Mouse (Mus musculus) T-helper 17 cell (primary cell): ENCODE data around the gene Adamtsl4.

ENCODE experiments used
- in situ Hi-C, 2 experiments: fragments of 300-600 bp; cut with MboI, MseI; formaldehyde crosslinking; loops; 1 replicate in 1 of 2; 2 replicates in 1 of 2; pipeline ENCODE4 v1.15.1; 2025; ENCODE audit warnings: high pct_unique_total_duplicates in 2 of 2

Adamtsl4 gene

DNA sequence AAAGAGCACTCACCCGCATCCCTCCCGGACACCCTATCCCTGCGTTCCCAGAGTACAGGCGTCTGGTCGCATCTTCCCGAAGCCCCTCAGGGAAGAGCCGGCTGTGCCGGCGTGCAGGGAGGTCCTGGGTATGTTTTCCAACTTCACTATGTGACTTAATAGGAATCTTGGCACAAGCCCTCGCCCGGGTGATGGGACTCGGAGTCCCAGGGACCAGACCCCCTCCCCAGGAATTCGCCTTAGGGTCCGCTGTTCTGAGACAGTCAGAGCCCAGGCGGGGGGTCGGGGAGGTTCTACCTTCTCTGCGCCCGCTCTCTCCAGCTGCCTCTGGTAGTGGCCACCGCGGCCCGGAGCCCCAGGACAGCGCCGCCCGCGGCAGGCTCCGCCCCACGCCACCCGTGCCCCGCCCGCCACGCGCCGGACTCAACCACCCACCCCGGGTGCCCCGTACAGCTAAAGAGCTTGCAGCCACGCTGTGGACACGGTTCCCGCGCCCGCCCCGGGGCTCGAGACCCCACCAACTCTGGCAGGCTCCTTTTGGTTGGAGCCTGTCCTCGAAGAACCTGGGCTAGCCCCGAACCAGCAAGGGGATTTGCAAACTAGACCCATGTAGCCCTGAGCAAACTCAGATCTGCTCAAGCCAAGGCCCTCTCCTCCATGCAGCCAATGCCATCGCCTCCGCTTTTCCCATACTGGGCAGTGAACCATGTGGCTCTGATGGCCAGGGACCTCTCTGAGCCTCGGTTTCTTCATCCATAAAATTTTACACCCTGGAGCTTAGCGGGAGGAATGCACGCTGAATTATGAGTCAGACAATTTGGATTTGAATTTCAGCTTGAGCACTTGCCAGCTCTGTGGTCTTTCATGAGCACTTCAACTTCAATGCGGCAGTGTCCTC is at the start of gene Adamtsl4:
Adamtsl4 (minus strand) TSS at position 394 of the 898 bp plus-strand sequence.
- in situ Hi-C loops = no loop called here

DNA sequence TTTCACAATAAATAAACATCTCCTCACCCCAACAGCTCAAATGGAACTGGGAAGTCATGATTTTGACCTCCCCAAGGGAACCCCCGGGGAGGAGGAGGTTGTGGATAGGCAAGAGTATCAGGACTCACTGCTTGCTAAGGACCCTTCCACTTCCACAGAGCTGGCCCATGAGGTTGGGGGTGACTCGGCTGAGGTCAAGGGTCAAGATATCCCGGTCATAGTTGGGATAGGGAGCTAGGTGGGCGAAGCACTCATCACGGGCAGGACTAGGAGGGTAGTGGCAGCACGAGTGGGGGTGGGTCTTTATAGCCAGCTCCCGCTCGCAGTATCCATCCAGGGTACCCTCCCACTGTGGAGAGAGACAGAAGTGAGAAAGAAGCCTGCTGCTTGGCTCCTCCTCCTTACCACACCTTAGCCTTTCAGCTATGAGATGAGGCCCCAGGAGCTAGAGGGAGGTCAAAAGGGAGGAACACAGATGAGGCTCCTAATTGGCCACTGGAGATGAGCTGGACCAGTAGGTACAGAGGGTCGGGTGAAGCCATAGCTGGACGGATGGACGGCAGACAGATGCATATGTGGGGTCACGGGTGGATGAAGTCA is 47.5 kb upstream of the Adamtsl4 start:
- in situ Hi-C loops = no loop called here

DNA sequence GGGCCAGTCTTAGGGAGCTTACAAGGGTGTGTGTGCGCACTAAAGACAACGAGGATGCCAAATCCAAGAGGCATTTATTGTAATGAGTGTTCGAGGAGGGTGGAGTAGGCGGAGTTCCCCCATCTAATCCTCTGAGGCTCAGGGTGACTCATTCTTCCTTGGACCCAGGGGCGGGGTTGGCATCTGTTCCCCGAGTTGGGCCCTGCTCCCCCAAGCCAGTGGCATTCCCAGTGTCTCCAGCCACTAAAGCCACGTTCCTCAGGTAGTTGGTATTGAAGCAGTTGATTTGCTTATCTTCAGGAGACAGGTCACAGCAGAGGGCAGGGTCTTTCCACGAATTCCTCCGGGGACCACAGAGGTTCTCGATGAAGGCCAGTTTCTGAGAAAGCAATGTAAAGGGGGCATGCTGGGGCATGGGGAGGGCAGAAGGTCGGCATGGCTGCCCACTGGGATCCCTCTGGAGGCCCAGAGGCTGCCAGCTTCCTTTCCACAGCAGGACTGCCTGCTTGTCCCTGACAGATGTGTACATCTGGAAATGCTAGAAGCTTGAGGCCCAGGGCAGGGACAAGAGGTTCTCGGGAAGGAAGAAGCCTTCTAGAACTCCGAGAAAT is 46.5 kb upstream of the Adamtsl4 start:
- in situ Hi-C loops = loop anchor here in 1 of 2 experiments (5.0 kb wide), 1 partner anchor 48 kb away; no protein-coding TSS in a partner anchor

DNA sequence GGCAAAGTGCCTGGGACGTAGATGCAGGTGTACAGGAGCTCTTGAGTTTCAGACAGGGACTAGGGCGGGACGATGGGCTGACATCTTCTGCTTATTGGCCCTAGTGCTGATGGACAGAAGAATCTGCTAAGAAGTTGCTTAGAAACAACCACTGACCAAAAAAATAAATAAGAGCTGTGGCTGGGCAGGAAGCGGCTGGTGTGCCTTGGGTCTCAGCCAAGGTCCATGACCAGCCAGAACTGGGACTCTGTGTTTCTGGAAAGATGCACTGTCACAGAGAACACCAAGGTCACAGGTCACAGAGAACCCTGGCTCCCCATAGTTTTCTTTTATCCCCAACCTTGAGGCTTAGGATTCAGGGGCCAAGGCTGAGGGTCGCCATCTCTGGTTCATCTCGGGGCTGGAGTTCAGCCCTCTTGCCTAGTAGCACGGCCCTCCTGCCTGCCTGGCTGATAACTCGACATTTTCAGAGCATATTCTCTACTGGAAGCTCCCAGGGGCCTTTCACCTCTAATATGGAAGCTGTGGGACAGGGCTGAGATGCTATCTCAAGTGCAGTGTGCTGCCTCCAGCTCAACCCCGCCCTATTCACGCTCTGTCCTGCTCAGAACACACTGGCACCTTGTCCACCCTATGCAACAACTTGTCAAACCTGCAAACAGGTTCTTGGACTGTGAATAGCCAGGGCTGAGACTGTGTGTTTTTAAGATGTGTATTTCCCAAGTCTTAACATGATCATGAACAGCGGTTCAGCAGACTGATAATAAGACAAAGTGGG is 45.2 kb upstream of the Adamtsl4 start:
- in situ Hi-C loops = loop anchor here in 1 of 2 experiments (5.0 kb wide), 1 partner anchor 49 kb away; no protein-coding TSS in a partner anchor

DNA sequence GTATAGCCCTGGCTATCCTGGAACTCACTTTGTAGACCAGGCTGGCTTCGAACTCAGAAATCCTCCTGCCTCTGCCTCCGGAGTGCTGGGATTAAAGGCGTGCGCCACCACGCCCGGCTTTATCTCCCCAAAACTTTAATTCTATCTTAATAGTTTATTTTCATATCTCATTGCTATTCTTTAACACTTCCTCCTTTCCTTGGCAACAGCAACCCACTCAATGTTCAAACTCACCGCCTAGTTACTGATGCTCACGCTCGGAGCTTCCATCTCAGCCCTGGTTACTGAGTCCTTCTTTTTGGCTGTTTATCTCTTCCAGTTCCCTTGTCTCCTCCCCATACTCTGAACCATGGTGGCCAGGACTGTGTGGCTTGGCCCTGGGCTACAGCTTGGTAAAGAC is 44.6 kb upstream of the Adamtsl4 start:
- in situ Hi-C loops = loop anchor here in 1 of 2 experiments (5.0 kb wide), 1 partner anchor 50 kb away; no protein-coding TSS in a partner anchor

DNA sequence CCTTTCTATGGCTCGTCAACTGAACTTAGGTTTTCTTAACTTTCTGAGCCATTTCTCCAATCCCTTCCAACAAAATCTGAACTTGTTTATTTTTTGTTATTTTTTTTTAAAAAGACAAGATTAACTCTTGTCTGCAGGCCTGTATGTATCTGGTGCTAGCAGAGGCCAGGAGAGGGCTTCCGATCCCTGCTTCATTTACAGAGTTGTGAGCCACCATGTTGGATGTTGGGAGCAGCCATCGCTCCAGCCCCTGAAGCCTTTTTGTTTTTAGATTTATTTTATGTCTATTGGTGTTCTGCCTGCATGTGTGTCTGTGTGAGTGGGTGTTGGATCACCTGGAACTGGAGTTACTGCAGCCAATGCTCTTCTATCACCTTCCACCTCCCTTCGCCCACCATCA is 44.1 kb upstream of the Adamtsl4 start:
- in situ Hi-C loops = loop anchor here in 1 of 2 experiments (5.0 kb wide), 1 partner anchor 50 kb away; no protein-coding TSS in a partner anchor

DNA sequence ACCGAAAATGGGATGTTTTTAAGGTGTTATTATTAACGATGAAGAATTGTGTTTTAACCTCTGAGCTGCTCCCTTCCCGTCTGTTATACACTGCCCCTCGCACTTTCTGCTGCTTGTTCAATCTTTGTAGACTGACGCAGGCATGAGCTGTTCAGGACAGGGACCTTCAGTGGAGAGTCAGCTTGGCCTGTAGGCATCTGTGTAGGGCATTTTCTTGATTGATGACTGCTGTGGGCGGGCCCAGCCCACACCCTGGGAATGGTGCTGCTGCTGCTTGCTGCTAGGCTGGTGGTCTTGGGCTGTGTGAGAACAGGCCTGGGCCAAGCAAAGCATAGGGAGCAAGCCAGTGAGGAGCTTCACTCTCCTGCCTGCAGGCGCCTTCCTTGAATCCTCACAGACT is 42.7 kb upstream of the Adamtsl4 start:
- in situ Hi-C loops = loop anchor here in 1 of 2 experiments (5.0 kb wide), 1 partner anchor 52 kb away; no protein-coding TSS in a partner anchor

DNA sequence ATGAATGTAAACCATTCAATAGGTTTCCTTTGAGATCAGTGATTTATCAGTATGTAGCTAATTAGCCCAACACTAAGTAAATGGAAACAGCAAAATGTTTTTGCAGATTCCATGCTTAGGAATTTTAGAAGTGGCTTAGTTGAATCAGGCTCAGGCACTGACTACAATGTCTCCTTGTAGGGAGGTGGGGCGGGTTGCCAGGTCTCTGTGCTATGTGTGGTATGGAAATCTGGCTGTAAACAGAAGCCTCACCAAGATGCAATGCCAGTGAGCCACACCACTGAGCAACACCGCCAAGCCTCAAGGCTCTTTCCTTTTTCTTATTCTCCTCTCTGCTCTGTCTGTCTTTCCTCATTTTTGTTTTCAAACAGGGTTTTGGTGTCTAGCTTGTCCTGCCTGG is 41.2 kb upstream of the Adamtsl4 start:
- in situ Hi-C loops = no loop called here

DNA sequence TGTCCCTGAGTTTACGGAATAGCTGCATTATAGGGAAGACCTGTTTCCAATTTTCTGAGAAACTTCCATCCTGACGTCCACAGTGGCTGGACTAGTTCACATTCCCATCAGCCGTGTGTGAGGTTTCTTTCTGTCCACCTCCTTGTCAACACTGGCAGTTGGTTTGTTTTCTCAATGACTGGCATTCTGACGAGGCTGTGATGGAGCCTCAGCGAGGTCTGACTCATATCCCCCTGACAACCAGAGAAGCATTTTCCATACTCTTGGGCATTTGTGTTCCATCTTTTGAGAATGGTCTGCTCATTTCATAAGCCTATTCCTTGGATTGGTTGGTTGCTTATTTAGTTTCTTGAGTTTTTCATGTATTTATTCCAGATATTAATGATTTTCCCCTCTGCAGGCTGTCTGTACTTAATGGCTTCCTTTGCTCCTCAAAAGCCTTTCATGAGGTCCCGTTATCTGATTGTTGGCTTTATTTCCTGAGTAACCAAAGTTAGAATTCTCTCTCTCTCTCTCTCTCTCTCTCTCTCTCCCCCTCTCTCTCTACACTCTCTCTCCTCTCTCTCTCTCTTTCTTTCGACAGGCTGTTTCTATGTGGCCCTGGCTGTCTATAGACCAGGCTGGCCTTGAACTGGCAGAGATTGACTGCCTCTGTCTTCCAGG is 39.1 kb upstream of the Adamtsl4 start:
- in situ Hi-C loops = no loop called here

DNA sequence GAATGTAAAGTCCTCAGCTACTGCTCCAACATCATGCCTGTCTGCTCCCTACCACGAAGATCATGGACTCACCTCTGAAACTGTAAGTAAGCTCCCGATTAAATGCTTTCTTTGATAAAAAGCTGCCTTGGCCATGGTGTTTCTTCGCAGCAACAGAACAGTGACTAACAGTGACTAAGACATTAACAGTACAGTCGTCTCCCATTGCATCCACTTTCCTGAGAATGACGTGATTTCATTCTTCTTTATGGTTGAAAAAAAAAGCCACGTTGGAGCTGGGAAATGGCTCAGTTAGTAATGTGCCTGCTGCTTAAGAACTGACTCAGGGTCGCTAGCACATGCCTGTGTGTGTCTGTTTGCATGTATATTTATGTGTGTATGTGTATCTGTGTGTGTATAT is 38.1 kb upstream of the Adamtsl4 start:
- in situ Hi-C loops = no loop called here

DNA sequence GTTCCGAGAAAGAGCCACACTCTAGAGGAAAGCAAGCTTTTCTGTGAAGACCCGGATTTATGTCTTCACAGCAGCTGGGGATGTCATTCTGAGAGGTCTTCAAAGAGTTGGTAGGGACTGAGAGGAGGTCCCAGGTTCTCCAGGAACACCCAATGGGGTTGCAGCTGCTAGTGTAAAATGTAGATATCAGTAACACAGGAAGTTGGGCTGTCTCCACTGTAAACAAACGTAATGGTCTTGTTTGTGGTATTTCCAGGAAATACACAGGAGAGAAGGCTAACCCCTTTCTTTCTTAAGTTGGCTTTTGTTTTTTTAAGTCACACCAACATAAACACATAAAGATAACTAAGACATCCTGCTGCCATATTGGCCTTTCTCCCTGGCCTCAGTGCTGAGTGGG is 34.7 kb upstream of the Adamtsl4 start:
- in situ Hi-C loops = no loop called here

DNA sequence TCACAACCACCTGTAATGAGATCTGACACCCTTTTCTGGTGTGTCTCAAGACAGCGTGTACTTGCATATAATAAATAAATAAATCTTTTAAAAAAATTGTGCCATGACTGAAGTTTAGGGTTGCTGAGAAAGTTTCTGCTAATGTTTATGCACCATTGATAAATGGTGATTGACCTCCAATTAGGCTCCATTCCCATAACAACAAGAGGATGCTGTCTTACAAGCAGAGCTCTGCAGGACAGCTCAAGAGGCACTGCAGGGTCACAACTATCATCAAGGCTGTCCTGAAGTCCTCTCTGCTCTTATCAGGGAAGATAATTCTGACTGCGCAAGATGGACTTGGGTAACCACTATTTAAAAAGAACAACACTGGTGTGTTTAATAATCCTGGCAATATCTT is 30.4 kb upstream of the Adamtsl4 start:
- in situ Hi-C loops = no loop called here

DNA sequence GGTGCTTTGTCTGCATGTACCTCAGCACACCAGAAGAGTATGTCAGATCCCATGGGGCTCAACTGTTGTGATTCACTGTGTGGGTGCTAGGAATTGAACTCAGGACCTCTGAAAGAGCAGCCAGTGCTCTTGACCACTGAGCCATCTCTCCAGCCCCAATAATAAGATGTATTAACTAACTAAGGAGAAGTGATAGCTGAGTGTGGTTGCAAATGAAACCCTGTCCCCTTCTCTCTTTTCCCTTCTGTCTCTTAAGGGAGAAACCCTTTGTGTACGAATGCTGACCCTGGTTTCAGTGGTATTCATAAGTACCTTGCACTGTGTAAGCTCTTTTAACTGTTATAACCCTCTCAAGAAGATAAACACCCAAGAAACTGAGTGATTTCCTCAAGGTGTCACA is 28.4 kb upstream of the Adamtsl4 start:
- in situ Hi-C loops = no loop called here

DNA sequence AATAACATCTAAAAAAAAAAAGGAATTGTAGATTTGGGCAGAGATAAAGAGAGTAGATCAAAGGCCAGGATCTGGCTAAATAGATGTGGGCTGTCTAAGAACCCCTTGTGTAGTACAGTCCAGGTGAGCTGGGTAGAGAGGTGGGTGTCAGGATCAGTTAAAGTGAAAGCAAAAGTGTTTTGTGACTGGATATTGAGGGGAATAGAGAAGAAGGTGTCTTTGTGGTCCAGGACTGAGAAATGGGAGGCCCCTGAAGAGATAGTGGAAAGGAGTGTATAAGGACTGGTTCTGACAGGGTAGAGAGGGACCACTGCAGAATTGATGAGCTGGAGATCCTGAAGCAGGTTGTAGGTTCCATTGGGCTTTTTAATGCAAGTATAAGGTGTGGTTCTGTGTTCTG is 22.2 kb upstream of the Adamtsl4 start:
- in situ Hi-C loops = no loop called here

DNA sequence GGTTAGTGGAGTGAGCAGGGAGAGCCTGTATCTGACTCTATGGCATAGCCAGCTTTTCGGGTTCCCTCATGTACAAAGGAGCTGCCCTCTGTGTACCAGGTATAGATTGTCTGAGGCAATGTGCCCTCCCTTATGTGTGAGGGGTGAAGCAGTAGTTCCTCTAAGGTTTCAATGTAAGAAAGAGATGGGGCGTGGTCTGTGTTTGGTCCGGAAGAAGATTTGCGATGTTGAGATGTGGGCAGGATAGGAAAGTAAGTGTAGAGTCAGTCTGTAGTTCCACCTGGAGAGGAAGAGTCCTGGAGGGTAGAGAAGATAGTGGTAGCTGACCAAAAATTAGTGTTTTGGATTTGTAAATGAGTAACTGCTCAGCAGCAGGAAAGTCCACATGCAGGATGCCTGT is 21.3 kb upstream of the Adamtsl4 start:
- in situ Hi-C loops = no loop called here

DNA sequence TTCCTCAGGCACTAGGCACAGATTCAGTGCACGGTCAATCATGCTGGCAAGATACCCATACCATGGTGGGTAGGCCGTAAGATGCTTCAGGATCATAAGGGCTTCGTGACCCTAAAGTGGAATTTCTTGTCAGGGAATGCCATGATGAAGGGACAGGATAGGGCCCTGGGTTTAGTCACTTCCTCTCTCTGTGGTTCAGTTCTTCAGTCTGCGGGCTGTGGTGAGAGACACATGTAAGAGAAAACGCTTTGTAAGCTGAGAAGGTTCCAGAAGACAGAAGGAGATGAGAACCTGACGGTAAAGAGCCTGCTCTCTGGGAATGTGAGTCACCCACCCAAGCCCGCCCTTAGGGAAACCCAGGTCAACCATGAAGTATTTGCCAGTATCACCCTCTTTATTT is 19.8 kb upstream of the Adamtsl4 start:
- in situ Hi-C loops = no loop called here

DNA sequence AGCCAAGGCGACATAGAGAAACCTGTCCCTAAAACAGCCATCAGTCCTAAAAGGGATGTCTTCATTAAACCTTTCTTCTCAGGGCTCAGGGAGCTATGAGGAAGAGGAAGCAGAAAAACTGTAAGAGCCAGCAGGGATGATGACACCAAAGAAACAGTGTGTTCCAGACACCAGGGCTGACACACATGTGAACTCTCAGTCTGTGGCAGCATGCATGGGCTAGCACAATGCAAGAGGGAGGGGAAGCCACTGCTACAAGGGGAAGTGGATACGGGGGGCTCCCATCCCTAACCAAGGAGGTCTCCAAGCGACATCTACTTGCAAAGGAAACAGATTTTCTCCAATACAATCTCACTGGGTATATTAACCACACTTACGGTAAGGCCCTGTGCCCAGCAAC is 18.6 kb upstream of the Adamtsl4 start:
- in situ Hi-C loops = no loop called here

DNA sequence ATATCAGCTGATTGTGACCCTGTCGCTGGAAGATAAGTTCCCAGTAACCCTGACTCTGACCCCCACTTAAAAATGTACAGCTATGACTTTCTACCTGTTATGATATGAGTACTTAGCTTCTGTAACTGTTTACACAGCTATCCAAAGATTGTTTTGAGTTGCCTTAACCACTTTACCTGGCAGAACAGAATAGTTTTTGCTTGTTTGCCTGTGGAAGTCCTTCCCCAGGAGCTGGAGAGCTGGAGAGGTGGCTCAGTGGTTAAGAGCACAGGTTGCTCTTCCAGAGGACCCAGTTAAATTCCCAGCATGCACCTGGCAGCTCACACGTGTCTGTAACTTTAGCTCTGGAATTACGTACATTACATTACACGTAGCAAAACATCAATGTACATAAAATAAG is 16.9 kb upstream of the Adamtsl4 start:
- in situ Hi-C loops = no loop called here

DNA sequence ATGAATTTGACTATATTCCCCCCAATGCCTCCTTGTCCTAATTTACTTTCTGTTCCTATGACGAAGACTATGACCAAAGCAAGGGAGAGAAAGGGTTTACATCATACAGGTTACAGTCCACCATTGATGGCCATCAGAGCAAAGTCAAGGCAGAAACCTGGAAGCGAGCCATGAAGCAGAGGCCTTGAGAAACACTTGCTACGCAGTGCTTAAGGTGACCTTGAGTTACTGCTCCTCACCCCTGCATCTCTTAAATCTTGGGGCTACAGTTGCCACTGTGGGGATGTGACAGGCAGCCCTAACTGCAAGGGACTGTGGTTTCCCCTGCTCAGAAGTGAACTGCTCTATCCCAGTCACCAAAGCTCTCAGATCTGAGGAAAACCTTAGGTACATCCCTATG is 15.6 kb upstream of the Adamtsl4 start:
- in situ Hi-C loops = no loop called here

DNA sequence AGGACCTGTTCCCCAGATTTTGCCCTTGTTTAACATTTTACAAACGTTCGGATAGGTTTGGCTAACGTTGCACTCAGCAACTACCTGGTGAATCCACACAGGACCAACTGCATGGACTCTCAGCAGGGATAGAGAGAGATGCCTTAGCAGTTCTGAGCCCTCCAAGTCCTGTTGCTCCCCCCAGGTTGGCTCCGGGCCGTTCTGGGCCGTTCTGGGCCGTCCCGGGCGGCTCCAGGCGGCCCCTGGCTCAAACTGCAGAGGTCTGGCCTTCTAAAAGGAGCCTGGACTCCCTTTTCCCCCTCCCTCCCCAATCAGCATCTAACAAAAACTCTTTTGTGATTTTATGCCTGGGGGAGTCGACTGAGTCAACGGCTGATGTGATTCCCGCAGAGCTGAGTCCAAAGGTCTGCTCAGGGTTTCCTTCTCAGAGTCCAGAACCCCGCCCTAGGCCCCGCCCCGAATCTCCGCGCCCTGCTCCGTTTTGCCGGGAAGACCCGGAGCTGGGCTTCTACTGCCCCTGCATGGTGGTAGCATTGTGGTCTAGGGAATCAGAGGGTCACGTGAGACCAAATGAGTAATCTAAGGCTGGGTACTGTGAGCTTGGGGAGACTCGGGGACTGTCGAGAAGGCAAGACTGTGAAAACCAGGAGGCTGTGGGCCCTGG is 14.3 kb upstream of the Adamtsl4 start:
- in situ Hi-C loops = no loop called here
